Mouse (Mus musculus) thymus, postnatal 0 days (tissue): Measurements from ENCODE around the gene Bhlha15. TPM values are rescaled to one million over a fixed set of nuclear protein-coding genes. Genes with fewer than 3 reads are reported as not detected.
A peak's percentile ranks its signal among the peaks of the same experiment; 100 is the strongest.

Source experiments
- DNase-seq: peaks from one replicate; pipeline ENCODE4 v3.0.0-alpha.2; 2015; ENCODE audit warnings: low spot score
- polyA plus RNA-seq: library from polyadenylated mRNA; unstranded; fragments of >200 nt; fragmentation: Nextera tagmentation; extraction: Ambion mirVana; gene quantifications from 2 replicates; pipeline ENCODE4 v1.2.1, GENCODE M21; 2015

Bhlha15 gene
- polyA plus RNA-seq, 1 experiment from 2014 or later = 0.13 TPM

- no peak for DNase-seq
Measured at GRCm38 (mm10) chr5:144230216-144230615, 40.1 kb downstream of the Bhlha15 start.

GRCm38 (mm10) chr5:144231410-144231809 lies 41.3 kb downstream of the Bhlha15 start:
- peak; percentile 43 for DNase-seq

GRCm38 (mm10) chr5:144232531-144232930 lies 42.4 kb downstream of the Bhlha15 start:
- DNase-seq = no peak

GRCm38 (mm10) chr5:144234222-144234621 lies 44.1 kb downstream of the Bhlha15 start:
- no peak for DNase-seq

- no peak for DNase-seq
Measured at GRCm38 (mm10) chr5:144234714-144235113, 44.6 kb downstream of the Bhlha15 start.

GRCm38 (mm10) chr5:144238969-144239368 lies 48.9 kb downstream of the Bhlha15 start:
- DNase-seq = no peak

Other genes starting within 250 kb of the Bhlha15 start
- gene Ccz1, start 175.4 kb upstream of the Bhlha15 start, polyA plus RNA-seq = 80.3 and 87.6 TPM in 2 replicates
- 0.30 and 0.58 TPM in 2 replicates for gene Ocm, start 163.6 kb upstream of the Bhlha15 start, polyA plus RNA-seq
- gene Lmtk2, start 89.8 kb upstream of the Bhlha15 start, polyA plus RNA-seq = 3.1 and 3.4 TPM in 2 replicates
- gene Tecpr1, start 33.3 kb downstream of the Bhlha15 start, polyA plus RNA-seq = 37.6 and 51.3 TPM in 2 replicates
- 83.1 and 87.9 TPM in 2 replicates for gene Bri3, start 54.2 kb downstream of the Bhlha15 start, polyA plus RNA-seq
- gene Baiap2l1, start 167.8 kb downstream of the Bhlha15 start, polyA plus RNA-seq = 2.3 and 2.7 TPM in 2 replicates